Mouse (Mus musculus) liver, adult 2 months (tissue): ENCODE data around the gene Wnt1.

Experiments used
- CTCF ChIP-seq: fragments of 200-500 bp; IDR thresholded peaks from 2 replicates; pipeline ENCODE4 v1.5.1; 2011; ENCODE audit warnings: low read depth, low read length, control low read depth
- POLR2A ChIP-seq: fragments of 200-500 bp; IDR thresholded peaks from 2 replicates; pipeline ENCODE4 v1.6.1; 2011; ENCODE audit warnings: low read length, control low read depth; ENCODE audit not compliant: insufficient read depth; ENCODE audit errors: extremely low read depth

- TF ChIP-seq POLR2A: no peak
- TF ChIP-seq CTCF: no peak
Measured at GRCm38 (mm10) chr15:98796803-98797595, 7.3 kb downstream of the Wnt1 start.
